Mouse (Mus musculus) thymus, adult 2 months (tissue): ENCODE measurements around the gene Olfr1140.

Source experiments
- CTCF ChIP-seq: fragments of 200-500 bp; IDR thresholded peaks from 2 replicates; pipeline ENCODE4 v1.5.1; 2012; ENCODE audit warnings: mild to moderate bottlenecking, control low read depth, low read length, moderate library complexity, borderline replicate concordance; ENCODE audit not compliant: control insufficient read depth, poor library complexity, insufficient read depth; ENCODE audit errors: extremely low read depth
- POLR2A ChIP-seq: fragments of 200-500 bp; IDR thresholded peaks from 2 replicates; pipeline ENCODE4 v1.6.1; 2012; ENCODE audit warnings: mild to moderate bottlenecking, low read length, control low read depth, moderate library complexity; ENCODE audit not compliant: control insufficient read depth, poor library complexity, insufficient read depth; ENCODE audit errors: extremely low read depth

DNA sequence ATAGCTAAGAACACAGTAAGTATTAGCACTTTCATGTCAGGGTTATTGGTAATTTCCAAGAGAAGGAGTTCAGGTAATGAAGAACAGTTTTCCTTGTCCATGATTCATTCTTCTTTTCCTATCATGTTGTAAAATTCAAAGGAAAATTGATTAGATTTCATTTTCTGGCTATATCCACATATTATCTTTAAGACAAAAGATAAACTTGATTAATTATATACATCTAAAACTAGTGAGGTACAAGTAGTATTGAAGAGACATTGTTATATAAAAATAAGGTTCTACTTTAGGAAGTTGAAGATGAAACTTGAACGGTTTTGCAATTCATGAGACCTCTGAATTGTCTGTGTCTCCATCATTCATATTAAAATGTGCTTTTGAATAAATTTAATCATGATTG, 10.3 kb downstream of the Olfr1140 start, which contains the start of gene Olfr1141:
- TF ChIP-seq CTCF (no peak), POLR2A (no peak)
